Mouse (Mus musculus) ovary, postnatal 10 days (tissue): ENCODE measurements around the gene Efhd2.

ENCODE experiments used
- DNase-seq: peaks from one replicate; pipeline ENCODE4 v3.0.0; 2022; ENCODE audit warnings: low spot score

The Efhd2 gene

DNA sequence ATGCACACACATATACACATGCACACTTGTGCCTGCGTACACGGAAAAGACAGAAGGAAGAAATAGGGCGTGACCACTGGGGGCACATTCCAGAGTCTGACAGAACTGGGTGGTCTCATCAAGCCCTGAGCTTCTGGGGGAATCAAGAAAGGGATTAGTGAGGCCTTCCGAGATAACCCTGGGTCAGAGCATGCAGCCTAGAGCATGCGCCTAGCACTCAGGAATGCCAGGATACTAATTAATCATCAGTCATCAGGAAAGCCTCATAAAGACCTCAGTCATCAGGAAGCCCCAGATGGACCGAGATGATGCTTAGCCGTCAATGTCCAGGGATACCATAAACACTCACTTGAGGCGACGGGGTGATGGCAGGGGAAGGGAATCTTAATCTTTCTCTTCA lies 5.2 kb upstream of the Efhd2 start:
- DNase-seq: no peak

DNA sequence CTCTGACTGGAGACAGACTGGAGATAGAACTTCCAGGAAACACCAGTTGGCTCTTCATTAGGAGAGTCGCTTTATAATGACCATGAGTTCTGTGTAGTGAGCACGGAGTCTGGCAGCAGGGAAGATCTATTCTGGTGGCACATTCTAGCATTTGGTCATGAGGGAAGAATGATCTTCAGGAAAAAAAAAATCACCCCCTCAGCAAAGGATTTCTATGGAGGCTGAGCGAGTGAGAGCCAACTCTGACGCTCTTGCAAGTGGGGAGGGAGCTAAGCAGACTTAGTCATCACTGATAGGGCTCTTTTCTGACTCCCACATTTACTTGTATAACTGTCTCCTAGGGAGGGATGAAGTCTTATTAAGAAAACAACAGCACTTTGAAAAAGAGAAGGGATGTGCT lies 4.4 kb upstream of the Efhd2 start:
- DNase-seq: no peak

DNA sequence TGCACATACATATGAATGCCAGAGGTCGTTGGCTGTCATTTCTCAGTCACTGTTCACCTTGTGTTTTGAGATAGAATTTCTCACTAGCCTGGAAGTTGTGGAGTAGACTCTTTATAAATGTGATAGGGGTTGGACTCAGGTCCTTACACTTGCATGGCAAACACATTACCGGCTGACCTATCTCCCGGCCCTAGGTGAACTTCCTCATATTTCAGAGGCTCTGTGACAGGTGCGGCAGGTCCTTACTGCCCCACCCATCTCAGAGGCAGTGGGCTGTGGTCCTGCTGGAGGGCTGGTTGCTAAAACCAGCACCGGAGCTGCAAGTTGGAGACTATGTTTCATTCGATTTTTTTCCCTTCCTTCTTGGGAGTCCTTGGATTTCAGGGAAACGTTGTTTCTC lies 3.9 kb upstream of the Efhd2 start:
- DNase-seq: no peak

DNA sequence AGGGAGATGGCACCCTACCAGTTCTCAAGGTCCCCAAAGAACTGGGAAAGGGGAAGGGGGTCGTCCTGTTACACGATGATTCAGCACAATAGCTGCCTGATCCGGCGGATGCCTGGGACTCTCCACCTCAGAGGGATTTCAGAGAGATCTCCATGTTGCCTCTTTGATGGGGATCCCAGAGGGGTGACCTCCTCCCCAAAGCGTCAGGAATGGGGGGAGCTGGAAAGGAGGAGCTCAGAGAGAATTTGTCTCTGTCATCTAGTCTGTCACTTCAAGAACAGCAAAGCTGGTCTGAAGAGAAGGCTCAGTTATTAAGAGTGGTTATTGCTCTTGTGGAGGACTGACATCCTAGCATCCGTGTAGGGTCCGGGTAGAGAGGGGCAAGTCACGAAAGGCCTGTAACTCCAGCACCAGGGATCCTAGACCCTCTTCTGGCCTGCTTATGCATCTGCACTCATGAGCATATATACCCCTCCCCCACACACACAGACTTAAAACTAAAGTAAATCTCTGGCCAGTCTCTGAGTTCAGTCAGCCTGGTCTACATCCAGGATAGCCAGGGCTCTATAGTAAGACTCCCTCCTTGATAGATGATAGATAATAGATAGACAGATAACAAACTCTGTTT lies 875 bp upstream of the Efhd2 start:
- DNase-seq: no peak

- no peak for DNase-seq
Measured at GRCm38 (mm10) chr4:141874111-141874600, 564 bp downstream of the Efhd2 start.

DNA sequence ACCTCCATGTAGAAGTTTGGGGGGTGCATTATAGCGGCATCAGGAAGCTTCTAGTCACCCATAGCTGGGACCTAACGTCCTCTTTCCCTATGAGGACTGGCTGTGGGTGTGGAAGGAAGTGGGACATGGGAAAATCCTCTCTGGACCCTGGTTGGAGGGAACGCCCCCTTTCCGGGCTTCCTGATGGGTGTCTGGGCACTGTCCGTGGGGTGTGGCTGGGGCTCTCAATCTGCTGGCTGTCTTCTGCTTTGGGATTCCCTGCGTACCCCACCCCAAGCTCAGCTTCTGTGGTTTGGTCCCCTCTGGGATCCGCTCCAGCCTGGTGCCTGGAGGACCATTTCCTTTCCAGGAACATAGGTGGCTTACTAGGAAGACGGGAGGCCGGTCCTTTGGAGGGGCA lies 1.7 kb downstream of the Efhd2 start:
- DNase-seq: no peak

GRCm38 (mm10) chr4:141871909-141872308 lies 2.8 kb downstream of the Efhd2 start:
- no peak for DNase-seq

GRCm38 (mm10) chr4:141871333-141871725 lies 3.4 kb downstream of the Efhd2 start:
- no peak for DNase-seq

- DNase-seq: no peak
Measured at GRCm38 (mm10) chr4:141870666-141871332, 3.9 kb downstream of the Efhd2 start.

DNA sequence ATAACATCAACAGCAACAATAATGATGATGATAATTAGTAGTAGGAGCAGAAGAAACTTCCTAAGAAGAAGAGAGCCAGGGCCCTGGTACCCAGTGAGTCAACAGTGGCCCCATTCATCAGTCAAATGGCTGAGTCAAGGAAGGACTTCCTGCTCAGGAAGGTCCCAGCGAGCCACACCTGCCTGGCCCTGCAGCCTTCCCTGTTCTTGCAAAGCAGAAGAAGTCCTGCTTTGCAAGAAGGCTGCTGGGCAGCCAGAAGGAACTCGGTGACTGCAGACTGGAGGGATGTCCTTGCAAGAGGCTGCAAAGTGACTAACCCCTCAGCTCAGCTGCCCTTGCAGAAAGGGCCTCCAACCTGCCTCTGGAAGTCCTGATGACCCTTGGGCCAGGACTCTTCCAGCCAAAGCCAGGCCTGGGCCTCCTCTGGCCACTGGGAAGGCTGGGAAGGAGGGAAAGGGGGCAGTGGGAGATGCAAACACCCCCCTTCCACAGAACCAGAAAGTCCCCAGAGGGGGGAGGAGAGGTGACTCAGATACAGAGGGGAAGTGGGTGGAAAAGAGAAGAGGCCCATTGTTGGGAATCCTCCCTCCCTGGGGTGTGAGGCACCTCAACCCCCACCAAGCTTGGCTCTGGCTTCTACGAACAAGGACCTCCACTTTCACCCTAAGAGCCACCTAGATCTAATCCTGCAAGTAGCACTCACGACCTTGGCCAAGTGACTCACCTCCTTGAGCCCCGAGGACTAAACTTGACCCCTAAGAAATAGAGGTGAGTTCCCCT lies 5.1 kb downstream of the Efhd2 start:
- DNase-seq: no peak

DNA sequence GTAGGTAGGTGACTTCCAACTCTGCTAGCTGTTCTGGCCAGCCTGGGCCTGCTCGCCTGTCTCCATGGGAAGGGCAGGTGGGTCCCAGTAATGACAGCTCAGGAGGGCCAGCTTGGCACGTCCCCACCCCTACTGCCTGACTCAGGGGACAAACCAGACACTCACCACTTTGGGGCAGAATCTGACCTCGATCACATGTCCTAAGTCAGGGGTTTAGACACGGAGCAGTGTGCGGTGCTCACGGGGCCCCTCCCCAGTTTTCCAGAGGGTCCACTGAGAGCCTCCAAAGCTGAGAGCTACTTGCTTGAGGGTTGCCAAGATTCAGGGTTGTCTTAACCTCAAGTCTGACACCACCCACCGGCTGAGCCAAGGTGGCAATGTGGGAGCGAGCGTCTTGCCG lies 6.7 kb downstream of the Efhd2 start:
- no peak for DNase-seq

- no peak for DNase-seq
Measured at GRCm38 (mm10) chr4:141867498-141867897, 7.2 kb downstream of the Efhd2 start.

GRCm38 (mm10) chr4:141866933-141867490 lies 7.7 kb downstream of the Efhd2 start:
- no peak for DNase-seq

- DNase-seq: no peak
Measured at GRCm38 (mm10) chr4:141865600-141865999, 9.1 kb downstream of the Efhd2 start.

- no peak for DNase-seq
Measured at GRCm38 (mm10) chr4:141865006-141865405, 9.7 kb downstream of the Efhd2 start.

- no peak for DNase-seq
Measured at GRCm38 (mm10) chr4:141864506-141864905, 10.2 kb downstream of the Efhd2 start.

- DNase-seq: no peak
Measured at GRCm38 (mm10) chr4:141863726-141864280, 10.9 kb downstream of the Efhd2 start.

DNA sequence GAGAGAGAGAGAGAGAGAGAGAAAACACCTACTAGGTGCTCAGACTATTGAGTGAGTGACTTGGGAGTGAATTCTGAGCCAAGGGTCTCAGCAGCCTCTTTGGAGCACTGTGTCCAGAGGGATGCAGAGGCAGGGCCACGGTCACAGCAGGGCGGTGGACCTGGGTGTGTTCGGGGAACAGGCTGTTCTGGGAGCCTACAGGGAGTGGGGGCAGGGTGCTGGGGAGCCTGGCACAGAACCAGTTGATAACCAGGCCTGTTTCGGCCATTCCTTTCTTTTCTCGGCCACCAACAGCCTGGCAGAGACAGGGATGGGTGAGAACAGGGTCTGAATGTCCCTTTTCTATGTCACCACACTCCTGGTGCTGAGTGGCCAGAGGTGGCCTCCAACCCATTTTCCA lies 11.9 kb downstream of the Efhd2 start:
- no peak for DNase-seq

GRCm38 (mm10) chr4:141861591-141862295 lies 13.0 kb downstream of the Efhd2 start:
- DNase-seq: no peak

DNA sequence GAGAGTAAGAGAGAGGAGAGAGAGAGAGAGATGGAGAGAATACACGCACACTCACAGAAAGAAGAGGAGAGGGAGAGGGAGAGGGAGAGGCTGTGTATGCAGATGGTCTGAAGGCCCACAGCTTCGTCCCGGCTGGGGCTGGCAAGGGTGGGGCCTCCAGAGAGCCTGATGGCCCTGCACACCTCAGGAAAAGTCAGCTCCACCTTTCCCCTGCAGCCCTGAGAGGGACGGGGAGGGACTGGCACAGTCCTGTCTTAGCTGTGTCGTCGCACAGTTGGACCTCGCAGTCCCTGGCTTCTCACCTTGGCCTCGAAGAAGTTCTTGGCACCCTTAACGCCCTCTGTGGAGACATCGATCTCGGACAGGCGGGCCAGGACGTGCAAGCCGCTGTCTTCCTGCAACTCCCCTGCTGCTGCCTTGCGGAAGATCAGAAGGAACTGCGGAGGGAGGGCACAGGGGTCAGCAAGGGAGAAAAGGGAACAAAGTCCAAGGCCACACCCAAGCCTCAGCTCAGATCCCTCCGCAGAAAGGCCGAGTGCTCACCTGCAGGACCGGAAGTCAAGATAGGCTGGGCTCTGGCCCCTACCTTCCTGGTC lies 14.4 kb downstream of the Efhd2 start:
- no peak for DNase-seq

DNA sequence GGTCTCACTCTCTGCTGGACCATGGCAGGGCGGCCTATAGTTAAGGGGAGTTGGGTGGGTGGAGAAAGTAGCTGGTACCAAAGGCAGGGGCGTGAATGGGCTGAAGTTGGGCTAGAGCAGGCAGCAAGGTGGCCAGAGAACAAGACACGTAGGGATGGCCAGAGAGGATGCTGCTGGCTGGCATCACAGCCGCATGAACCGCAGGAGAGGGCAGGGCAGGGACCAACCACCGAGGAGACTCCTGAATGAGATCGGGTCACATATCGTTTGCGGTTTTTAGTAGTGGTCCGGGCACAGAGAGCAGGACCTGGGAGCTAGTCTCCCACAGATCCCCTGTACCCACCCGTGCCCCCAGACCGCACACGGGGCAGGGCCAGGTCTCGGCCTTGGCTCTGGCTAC lies 15.4 kb downstream of the Efhd2 start:
- no peak for DNase-seq
